Mouse (Mus musculus) right cerebral cortex, postnatal 4 days (tissue): Measurements from ENCODE around the gene Srms.

Experiments used
- DNase-seq: peaks from one replicate; pipeline ENCODE4 v3.0.0-alpha.2; 2022

Srms gene

GRCm38 (mm10) chr2:181213021-181213445 lies at the start of gene Srms:
TSS of gene Srms (minus strand) at chr2:181213185.
- DNase-seq = no peak

DNA sequence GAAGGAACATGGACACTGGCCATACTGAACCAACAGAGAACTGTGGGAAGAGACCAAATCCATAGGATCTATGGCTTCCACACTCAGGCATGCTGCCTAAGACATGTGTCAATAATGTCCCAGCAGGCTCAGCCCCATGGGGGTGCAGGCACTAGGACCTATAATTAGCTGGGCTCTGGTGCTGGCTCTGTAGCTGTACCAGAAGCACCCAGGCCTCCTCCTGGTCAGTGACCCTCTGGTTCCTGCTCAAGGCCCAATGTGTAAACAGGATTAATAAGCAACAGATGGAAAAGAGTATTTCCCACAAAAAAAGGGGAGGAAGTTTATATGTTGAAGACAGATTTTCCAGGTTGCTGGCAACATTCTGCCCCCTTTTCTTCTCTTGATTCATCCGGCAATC lies 40.3 kb upstream of the Srms start:
- DNase-seq = no peak

- DNase-seq = no peak
Measured at GRCm38 (mm10) chr2:181251841-181252240, 38.9 kb upstream of the Srms start.

DNA sequence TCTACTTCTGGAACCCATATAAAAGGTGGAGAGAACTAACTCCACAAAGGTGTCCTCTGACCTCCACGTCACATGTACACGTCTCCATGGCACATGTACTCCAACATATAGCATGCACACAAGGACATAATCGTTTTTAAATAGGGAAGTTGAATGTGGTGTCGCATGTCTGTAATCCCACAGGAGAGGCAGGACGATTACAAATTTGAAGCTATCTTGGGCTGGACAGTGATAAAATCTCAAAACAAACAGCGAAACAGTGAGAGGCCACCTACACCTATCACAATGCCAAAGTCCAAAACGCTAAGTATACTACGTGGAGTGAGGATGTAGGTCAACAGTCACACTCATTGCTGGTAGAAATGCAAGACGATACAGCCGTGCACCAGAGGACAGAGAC lies 36.2 kb upstream of the Srms start:
- DNase-seq = no peak

- DNase-seq = no peak
Measured at GRCm38 (mm10) chr2:181245031-181245430, 32.0 kb upstream of the Srms start.

DNA sequence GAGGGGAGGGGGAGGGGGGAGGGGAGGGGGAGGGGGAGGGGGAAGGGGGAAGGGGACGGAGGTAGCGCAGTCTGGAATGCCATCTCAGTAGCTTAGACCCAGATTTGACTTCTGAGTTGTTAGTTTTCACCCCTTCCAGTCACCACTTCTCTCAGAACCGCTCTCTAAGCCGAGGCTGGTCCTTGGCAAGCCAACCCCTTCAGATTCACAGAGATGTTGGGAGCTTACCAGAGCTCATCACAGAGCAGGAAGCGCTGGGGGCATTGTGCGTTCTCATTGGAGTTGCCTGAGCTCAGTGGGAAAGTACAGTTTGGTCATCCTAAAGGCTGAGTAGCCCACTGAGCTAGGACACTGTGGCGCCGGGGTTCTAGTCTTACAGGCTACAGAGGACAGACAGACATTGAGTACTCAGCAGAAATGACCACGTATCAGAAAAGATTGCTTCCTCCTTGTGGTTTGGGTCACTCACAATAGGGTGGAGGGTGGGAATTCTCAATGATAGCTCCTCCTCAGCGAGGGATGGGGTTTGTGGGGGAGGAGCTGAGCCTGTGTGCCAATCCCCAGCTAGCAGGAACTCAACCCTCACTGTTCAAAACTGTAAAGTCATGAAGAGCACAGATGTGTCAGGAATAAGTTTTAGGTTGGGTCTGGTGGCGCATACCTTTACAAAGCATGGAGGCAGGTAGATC lies 30.9 kb upstream of the Srms start:
- no peak for DNase-seq

- no peak for DNase-seq
Measured at GRCm38 (mm10) chr2:181242314-181242665, 29.3 kb upstream of the Srms start.

GRCm38 (mm10) chr2:181241602-181242313 lies 28.8 kb upstream of the Srms start, which contains the start of gene Helz2:
TSS of gene Helz2 (minus strand) at chr2:181242027.
- no peak for DNase-seq

- no peak for DNase-seq
Measured at GRCm38 (mm10) chr2:181240806-181241440, 27.9 kb upstream of the Srms start.

- DNase-seq = no peak
Measured at GRCm38 (mm10) chr2:181239261-181239660, 26.3 kb upstream of the Srms start.

DNA sequence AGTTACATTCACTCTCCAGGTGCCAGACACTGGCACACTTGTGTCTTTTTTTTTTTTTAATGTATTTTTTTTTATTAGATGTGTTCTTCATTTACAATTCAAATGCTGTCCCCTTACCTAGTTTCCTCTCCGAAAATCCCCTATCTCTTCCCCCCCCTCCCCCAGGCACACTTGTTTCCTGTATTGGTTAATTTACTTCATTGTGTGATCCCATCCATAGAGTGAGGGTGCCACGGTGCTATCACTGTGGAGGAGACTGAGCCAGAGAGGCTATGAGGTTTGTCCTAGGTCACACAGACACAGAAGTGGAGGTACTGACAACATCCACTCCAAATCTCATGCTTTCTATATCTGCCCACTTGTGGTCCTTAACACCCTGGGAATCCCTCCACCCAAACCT lies 25.9 kb upstream of the Srms start:
- no peak for DNase-seq

- no peak for DNase-seq
Measured at GRCm38 (mm10) chr2:181238091-181238610, 25.2 kb upstream of the Srms start.

- DNase-seq = no peak
Measured at GRCm38 (mm10) chr2:181237251-181238014, 24.4 kb upstream of the Srms start.

- no peak for DNase-seq
Measured at GRCm38 (mm10) chr2:181235681-181236566, 22.9 kb upstream of the Srms start.

GRCm38 (mm10) chr2:181234680-181235079 lies 21.7 kb upstream of the Srms start:
- no peak for DNase-seq

- no peak for DNase-seq
Measured at GRCm38 (mm10) chr2:181233443-181233842, 20.5 kb upstream of the Srms start.

- DNase-seq = no peak
Measured at GRCm38 (mm10) chr2:181231171-181231570, 18.2 kb upstream of the Srms start.

GRCm38 (mm10) chr2:181228335-181228734 lies 15.3 kb upstream of the Srms start:
- DNase-seq = no peak

DNA sequence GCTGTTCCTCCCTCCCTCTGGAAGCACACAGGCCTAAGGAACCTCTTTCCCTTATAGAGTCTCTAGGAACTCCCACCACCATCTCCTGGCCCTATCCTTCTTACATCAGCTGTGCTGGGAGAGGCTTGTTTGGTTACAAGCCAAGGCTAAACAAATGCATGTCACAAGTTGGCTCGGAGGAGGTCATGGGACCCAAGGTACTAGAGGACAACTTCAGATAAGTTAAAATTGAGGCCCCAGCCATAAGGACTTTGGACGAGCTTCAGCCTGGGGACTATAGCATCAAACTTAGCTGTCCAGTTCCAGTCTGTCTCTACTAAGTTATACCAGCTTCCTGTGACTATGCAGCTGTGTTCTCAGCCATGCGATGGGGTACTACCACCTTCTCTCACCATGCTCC lies 14.1 kb upstream of the Srms start:
- no peak for DNase-seq

DNA sequence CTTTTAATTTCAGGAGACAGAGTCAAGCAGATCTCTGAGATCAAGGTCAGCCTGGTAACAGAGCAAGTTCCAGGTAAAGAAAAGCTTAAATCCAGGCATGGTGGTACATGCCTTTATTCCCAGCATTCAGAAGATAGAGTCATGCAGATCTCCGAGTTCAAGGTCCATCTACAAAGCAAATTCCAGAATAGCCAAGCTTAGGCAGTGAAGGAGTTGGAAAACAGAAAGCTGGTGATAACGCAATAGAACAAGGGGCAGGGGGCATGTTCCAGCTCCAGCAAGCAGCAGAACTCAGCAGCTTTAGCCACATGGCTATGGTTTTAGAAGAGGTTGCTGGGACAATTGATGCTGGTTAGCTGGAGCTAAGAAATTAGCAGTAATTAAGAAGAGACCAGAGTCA lies 12.0 kb upstream of the Srms start:
- no peak for DNase-seq

DNA sequence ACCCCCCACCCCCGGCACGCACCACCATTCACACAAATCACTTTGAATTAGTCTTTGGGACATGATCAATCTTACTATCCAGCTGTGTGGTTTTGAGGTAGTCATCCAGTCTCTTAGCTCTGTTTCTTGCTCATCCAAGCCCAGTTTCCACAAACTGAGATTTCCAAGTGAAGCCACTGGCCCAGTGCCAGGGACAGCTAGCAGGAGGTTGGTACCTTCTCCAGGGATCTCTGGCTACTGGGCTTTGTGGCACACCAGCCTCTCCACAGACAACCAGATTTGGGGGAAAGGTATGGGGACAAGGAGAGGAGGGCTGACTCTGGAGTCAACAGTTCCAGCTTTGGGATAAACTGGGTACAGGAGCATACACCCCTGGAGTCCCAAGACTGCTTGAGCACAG lies 7.4 kb upstream of the Srms start:
- peak; percentile 32 for DNase-seq
